Mouse (Mus musculus) neural tube, embryonic 10.5 days (tissue): ENCODE data around the gene Wdr66.

Experiments
- DNase-seq: peaks from one replicate; pipeline ENCODE4 v3.0.0-alpha.2; 2017; ENCODE audit warnings: low spot score; ENCODE audit errors: extremely low spot score

Gene Wdr66

GRCm38 (mm10) chr5:123313851-123314380 is 62.0 kb downstream of the Wdr66 start:
- no peak for DNase-seq

DNA sequence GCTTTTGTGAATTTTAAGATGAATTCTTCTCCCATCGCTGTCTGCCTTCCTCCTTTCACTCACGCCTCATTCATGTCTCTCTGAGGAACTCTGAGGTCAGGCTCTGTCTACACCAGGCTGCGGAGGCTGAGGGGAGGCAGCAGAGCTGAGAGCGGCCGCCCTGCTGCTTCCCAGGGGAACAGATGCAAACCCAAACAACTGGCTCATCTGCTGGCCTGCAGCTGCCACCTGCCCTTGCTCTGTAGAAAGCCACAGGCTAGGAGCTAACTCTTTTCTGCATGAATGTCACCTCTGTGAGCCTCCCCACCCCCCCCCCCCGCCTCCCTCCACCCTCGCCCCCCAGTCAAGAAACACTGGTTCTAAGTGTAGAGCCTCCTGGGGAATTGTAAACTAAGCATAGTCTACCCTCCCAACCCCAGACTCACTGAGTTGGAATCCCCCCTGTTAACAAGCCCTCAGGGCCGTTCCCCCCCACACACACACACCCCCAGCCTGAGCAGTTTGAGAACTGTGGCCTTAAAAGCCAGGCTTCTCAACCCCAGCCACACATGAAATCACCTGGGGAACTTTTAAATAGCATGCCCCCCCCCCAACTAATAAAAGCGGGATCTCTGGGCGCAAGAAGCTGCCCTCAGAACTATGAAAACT is 63.4 kb downstream of the Wdr66 start:
- DNase-seq: no peak

DNA sequence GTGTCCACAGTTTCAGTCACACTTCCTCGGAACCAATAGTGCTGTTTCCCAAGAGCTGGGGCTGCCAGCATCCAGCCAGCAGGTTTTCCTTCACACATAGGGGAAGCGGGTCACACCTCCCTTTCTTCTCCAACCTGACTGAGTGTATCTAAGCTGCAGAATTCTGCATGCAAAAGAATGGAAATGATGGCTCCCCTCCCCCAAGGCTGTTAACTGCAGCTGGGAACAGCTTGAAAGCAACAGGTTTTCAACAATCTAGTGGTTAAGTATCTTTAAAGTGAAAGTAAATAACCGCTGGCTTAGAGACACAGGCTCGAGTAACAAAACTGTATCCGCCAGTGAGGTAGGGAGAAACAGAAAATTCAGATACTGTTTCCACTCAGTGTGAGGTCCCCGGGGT is 66.1 kb downstream of the Wdr66 start:
- no peak for DNase-seq

GRCm38 (mm10) chr5:123320136-123320535 is 68.2 kb downstream of the Wdr66 start:
- no peak for DNase-seq

DNA sequence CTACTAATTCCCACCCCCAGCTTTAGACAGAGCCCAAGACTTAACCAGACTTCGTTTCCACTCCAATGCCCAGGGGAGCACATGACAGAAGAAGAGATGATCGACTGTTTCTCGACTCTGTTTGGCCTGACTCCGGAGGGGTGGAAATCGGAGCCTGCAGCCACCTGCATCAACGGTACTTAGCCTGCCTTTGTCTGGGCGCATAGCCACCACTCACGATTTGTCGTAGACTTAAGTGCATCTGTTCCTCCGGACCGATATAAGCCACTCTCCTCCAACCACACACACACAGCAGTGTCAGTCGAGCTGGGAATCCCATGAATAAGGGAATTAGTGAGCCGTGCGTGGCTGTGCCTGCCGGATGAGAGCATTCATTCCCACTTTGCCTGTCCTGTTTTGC is 72.3 kb downstream of the Wdr66 start:
- no peak for DNase-seq

DNA sequence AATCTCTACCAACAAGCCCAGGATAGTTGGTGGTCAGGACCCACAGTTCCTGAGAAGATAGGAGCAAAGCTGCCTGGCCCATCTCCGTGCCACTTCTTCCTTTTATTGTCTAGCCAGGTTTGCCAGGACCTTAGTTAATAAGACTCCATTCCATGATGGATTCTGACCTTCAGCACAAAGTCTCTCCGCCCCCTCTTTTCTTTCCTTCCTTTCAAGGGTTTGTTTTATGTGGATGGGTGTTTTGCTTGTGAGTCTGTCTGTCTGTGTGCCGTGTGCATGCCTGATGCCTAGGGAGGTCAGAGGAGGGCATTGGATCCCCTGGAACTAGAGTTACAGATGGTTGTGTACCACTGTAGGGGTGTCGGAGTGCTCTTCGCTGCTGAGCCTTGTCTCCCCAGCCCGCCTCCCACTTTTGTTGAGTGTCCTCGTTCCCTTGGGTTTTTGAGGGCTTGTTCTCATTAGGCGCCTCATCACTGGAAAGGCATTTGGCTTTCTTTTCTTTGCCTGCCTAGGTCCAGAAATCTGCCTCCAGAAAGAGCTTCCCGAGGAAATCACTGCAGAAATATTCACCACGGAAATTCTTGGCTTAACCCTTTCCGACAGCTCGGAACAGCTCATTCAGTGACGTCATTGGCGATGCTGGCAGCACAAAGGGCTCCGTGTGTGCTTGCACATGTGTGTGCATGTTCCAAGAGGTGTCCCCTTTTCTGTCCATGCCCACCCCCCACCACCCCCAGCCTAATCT is 74.3 kb downstream of the Wdr66 start:
- no peak for DNase-seq

DNA sequence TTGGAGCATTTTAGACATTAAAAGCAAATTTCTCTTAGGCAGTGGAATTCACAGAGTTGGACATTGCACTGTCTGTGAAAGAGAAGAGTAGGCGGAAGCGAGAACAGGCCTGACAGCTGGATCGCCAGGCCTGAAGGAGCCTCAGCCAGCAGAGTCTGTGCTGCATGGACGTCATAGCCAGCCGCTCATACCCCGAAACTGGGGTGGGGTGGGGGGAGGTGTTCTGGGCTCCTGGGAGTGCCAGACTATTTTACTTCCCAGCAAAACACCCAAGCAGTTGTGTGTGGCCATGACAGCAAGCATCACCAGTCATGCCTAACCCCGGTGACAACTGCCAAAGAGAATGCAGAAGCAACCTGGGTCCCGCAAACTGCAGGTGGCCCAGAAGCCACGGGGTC is 74.8 kb downstream of the Wdr66 start:
- no peak for DNase-seq

- no peak for DNase-seq
These were observed 75.8 kb downstream of the Wdr66 start for GRCm38 (mm10) chr5:123327686-123328085.

- no peak for DNase-seq
These were observed 81.7 kb downstream of the Wdr66 start for GRCm38 (mm10) chr5:123333566-123333965.

GRCm38 (mm10) chr5:123336205-123336961 is 84.5 kb downstream of the Wdr66 start:
- no peak for DNase-seq

DNA sequence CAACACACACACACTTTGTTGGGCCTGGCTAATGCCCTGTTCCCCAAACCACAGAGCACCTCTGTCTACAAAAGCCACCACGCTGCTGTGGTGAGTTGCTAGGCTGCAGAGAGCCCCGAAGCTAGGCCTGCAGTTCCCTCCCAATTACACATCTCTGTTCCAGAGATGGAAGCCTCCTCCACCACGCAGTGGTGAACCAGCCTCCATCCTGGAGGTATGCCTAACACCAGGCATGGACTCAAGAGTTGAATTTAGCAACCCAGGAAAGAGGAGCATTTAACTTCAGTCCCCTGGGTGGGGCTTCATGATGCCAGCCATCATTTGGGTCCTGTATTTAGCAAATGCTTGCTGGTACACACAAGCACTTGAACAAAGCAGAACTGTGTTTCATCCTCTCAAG is 86.6 kb downstream of the Wdr66 start:
- DNase-seq: no peak

DNA sequence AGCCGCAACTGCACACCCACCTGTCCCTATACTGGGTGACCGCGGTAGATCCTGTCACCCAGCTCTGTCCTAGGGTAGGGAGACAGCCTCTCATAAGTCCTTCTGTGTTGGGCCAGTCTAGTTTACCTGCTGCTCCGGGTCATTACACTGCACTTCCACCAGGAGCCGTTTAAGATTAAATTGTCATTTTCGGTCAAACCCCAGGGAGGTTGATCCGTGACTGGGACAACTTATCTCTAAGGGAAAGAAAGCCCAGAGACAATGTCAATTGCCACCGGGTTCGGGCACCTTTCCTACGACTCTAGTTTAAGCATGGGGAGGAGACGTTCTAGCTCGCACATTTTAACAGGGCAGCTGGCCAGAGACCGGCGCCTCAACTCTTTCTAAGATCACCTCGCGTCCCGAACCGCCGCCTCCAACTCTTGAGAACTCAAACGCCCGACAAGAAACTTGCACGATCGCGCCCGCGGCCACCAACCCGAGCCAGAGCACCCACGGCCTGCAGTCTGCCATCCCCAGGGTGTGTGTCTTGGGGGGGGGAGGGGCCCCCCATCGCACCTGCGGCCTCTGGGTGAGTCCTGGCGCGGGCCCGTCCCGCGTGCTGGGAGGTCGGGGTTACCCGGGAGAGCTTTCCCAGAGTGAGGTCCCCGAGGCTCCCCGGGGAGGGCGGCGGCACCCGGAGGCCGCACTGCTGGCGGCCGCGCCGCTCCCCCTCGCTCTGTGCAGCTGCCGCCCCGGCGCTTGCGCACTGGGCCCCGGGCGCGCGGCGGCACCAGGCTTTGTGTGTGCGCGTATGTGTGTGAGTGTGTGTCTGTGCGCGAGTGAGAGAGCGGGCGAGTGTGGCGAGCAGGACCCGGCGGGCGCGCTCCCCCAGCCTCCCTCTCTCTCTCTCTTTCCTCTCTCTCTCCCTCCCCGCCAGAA is 92.1 kb downstream of the Wdr66 start, which contains the start of gene Bcl7a:
Gene Bcl7a (plus strand): TSS at position 128 of the 921 bp plus-strand sequence.
- DNase-seq: peak; percentile 90

DNA sequence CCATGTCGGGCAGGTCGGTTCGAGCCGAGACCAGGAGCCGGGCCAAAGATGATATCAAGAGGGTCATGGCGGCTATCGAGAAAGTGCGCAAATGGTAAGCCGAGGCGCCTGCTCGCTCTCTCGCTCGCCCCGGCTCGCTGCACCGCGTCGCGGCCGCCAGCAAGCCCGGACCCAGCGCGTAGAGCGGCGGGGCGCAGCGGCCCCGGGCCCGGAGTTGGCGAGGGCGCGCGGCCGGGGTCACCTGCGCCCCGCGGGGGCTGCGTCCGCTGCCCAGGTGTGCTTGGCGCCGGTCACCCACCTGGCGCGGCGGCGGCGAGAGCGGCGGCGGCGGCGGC is 92.7 kb downstream of the Wdr66 start:
- no peak for DNase-seq

GRCm38 (mm10) chr5:123344963-123345852 is 93.3 kb downstream of the Wdr66 start:
- DNase-seq: peak; percentile 77

DNA sequence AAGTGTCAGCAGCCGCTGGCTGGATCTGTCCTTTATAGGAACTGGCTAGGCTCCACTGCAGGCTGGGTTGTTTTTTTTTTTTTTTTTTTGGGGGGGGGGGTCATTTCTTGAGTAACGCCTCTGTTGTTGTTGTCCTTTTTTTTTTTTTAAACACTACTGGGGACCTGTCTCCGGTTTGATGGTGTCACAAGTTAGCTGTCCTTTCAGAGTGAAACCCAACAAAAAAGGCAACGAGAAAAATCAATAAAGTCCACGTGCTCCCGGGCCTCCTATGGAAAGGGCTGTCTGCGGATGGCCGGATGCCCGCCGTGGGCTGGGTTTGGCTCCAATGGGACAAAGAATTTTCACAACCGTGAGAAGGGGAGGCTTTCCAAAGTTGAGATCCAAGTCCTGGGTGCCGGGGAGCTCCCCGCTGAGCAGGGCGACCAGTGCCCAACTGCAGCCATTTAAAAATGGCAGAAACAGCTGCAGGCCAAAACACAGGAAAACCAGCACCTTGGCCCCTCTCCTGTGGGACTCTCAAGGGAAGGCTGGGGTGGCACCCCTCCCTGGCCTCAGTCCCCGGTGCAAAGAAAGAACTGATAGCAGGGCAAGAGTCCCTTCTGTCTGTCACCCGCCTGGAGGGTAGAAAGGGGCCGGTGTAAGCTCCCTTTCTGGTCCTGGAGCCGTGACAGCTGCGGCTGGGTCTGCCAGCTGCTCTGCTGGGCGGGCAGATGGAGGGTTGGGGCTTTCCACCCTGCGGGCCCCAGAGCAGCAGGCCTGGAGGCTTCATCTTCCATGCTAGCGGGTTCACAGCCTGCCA is 94.2 kb downstream of the Wdr66 start:
- DNase-seq: peak; percentile 75

DNA sequence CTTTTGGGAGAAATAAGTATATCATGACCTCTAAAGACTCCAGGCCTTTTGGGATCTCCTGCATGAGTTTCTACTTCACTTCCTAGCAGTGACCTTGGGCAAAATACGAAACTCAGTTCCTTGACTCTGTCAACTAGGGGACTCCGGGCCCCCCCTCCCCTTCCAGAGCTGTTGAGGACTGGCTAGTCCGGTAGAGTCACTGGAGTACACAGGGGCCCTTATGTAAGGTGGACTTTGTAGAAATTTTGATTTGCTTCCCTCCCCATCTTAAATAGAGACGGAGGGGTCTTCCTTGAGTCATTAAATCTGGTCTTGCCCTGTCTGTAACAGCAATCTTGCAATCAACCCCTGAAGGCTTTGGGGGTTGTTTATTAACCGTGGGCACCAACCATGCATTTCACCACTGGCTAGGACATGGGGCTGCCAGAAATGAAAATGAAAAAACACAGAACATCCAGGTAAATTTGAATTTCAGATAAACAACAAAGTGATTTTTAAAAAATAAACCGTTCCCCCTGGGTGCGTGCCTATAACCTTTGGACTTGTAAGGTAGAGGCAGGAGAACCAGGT is 94.9 kb downstream of the Wdr66 start:
- no peak for DNase-seq

GRCm38 (mm10) chr5:123347985-123348384 is 96.1 kb downstream of the Wdr66 start:
- no peak for DNase-seq

DNA sequence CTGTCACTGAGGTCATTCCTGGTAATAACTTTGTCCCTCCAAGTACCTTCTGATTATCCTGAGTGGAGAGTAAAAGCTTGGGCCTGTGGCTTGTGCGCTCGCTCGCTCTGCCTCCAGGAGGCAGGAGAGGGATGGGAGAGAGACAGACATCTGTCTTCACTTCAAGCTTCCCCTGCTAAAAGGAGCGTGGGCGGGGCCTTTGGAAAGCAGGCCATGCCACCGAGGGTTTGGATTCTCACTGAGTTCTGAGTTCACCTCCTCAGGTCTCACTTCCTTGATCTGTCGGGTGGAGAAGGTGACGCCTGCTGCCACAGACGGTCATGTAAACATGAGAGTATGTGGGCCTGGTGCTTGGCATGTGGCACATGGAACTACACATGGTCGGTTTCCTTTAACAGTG is 98.5 kb downstream of the Wdr66 start:
- DNase-seq: no peak

DNA sequence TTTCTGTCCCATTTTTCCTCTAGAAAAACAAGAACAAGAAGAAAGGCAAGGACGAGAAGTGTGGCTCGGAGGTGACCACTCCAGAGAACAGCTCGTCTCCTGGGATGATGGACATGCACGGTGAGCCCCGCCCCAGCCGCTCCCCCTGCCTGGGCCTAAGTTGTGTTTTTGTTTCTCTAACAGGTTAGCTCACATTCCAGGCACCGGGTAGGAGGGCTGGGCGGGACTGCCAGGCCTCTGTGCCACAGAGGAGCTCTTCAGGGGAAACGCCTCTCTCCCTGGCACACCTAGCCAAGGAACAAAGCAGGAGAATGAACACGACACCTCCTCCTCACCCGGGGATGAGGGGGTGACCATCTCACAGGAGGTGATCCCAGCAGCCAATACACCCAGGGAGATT is 104.0 kb downstream of the Wdr66 start:
- no peak for DNase-seq
